Mouse (Mus musculus) neural tube, embryonic 12.5 days (tissue): ENCODE measurements at regions not wholly inside any gene's neighbourhood (a gene's known extent, or its start where the extent isn't known, plus 50 kb on each side); places are given as distances from the start of the nearest gene placed in this dataset.

ENCODE experiments used
- ATAC-seq: fragments of 200-750 bp; cut with Nextera tagmentation; 2 replicates; pipeline ENCODE4 v1.8.0; 2017; ENCODE audit warnings: low read depth, mild to moderate bottlenecking, moderate TSS enrichment, moderate library complexity; ENCODE audit not compliant: low FRiP score
- H3K27ac ChIP-seq: fragments of 300-500 bp; sonication (generic); 2 replicates; pipeline ENCODE4 v1.5.1; 2016
- H3K27me3 ChIP-seq: fragments of 300-500 bp; sonication (generic); replicated peaks from 2 replicates; pipeline ENCODE4 v1.6.1; 2016; ENCODE audit warnings: mild to moderate bottlenecking
- H3K36me3 ChIP-seq: fragments of 300-500 bp; sonication (generic); 2 replicates; pipeline ENCODE4 v1.6.1; 2016; ENCODE audit warnings: mild to moderate bottlenecking
- H3K4me1 ChIP-seq: fragments of 300-500 bp; sonication (generic); 2 replicates; pipeline ENCODE4 v1.6.1; 2016
- H3K4me2 ChIP-seq: fragments of 300-500 bp; sonication (generic); replicated peaks from 2 replicates; pipeline ENCODE4 v1.6.1; 2016; ENCODE audit warnings: mild to moderate bottlenecking
- H3K4me3 ChIP-seq: fragments of 300-500 bp; sonication (generic); 2 replicates; pipeline ENCODE4 v1.5.1; 2016
- H3K9ac ChIP-seq: fragments of 300-500 bp; sonication (generic); 2 replicates; pipeline ENCODE4 v1.6.1; 2016; ENCODE audit warnings: mild to moderate bottlenecking
- H3K9me3 ChIP-seq: fragments of 300-500 bp; sonication (generic); 2 replicates; pipeline ENCODE4 v1.6.1; 2016; ENCODE audit warnings: mild to moderate bottlenecking
- WGBS: fragments of 180-500 bp; shearing (Covaris S2); methylation state at CpG from one replicate; pipeline ENCODE4 v1.1.7; 2016; 5-methylcytosine and 5-hydroxymethylcytosine counted together

- 91% methylated on average over 5 of the region's 5 CpGs for WGBS
- Histone ChIP-seq H3K27ac (no peak overlapping the region), H3K9me3 (no peaks in the 10 kb centered on the region), H3K4me1 (no peaks in the 10 kb centered on the region), H3K4me3 (no peak overlapping the region), H3K36me3 (no peaks in the 10 kb centered on the region), H3K9ac (no peak overlapping the region), H3K4me2 (no peak overlapping the region), H3K27me3 (no peaks in the 10 kb centered on the region)
- no peak for ATAC-seq
Measured at GRCm38 (mm10) chr2:78010066-78010690, 64.0 kb upstream of the Cwc22 start.

- no peak overlapping the region for H3K9ac ChIP-seq
- no peak overlapping the region for H3K4me2 ChIP-seq
- H3K36me3 ChIP-seq = no peaks in the 10 kb centered on the region
- ATAC-seq = no peak
- no peaks in the 10 kb centered on the region for H3K27me3 ChIP-seq
- no peak overlapping the region for H3K27ac ChIP-seq
- H3K9me3 ChIP-seq = no peaks in the 10 kb centered on the region
- H3K4me3 ChIP-seq = no peak overlapping the region
- WGBS = 90% methylated on average over 1 of the region's 1 CpGs
- no peaks in the 10 kb centered on the region for H3K4me1 ChIP-seq
Measured at GRCm38 (mm10) chr2:78008094-78008493, 61.9 kb upstream of the Cwc22 start.

GRCm38 (mm10) chr2:78005402-78006021, 59.3 kb upstream of the Cwc22 start:
- Histone ChIP-seq H3K4me3 (no peak overlapping the region), H3K36me3 (no peaks in the 10 kb centered on the region), H3K4me1 (no peaks in the 10 kb centered on the region), H3K9ac (no peak overlapping the region), H3K27ac (no peak overlapping the region), H3K9me3 (no peaks in the 10 kb centered on the region), H3K27me3 (no peaks in the 10 kb centered on the region), H3K4me2 (no peak overlapping the region)
- ATAC-seq = no peak
- 54% methylated on average over 7 of the region's 7 CpGs for WGBS

GRCm38 (mm10) chr2:78004426-78004825, 58.3 kb upstream of the Cwc22 start:
- Histone ChIP-seq H3K27ac (no peak overlapping the region), H3K9ac (no peak overlapping the region), H3K4me1 (no peaks in the 10 kb centered on the region), H3K9me3 (no peaks in the 10 kb centered on the region), H3K36me3 (no peaks in the 10 kb centered on the region), H3K27me3 (no peaks in the 10 kb centered on the region), H3K4me2 (no peak overlapping the region), H3K4me3 (no peak overlapping the region)
- no peak for ATAC-seq
- 79% methylated on average over 5 of the region's 5 CpGs for WGBS
